Mouse (Mus musculus): ENCODE data around the gene Plk5.

- TF ChIP-seq ETS1 (IDR thresholded peaks at IDR 0.05; ENCODE audit: low read depth, low read length) (no peak), POLR2A (IDR thresholded peaks at IDR 0.05; ENCODE audit: control insufficient read depth in 1 of 2, insufficient read depth in 1 of 2, low read depth in 1 of 2, low read length in 2 of 2, poor library complexity in 1 of 2) (no peak), USF1 (IDR thresholded peaks at IDR 0.05; ENCODE audit: low read depth, low read length) (no peak), KAT2A (conservative IDR thresholded peaks at IDR 0.05; ENCODE audit: low read depth, low read length) (no peak), CTCF (IDR thresholded peaks at IDR 0.05 in 2 of 3, conservative IDR thresholded peaks at IDR 0.05 in 1 of 3; ENCODE audit: control insufficient read depth in 1 of 3, insufficient read depth in 1 of 3, low read depth in 2 of 3, low read length in 3 of 3, poor library complexity in 1 of 3, severe bottlenecking in 1 of 3) (no peak), ZNF384 (IDR thresholded peaks at IDR 0.05; ENCODE audit: low read depth, low read length) (peak; percentile 84), MAFK (IDR thresholded peaks at IDR 0.05; ENCODE audit: borderline replicate concordance, low read depth, low read length) (peak; percentile 75)
These were observed 31.9 kb upstream of the Plk5 start for GRCm38 (mm10) chr10:80324120-80325037.
